Mouse (Mus musculus): Measurements from ENCODE around the gene Etl4.
"Not testable (repeated sequence)": the region's sequence is repeated elsewhere in the genome, so short reads cannot be mapped to it uniquely, and the experiment has no call there.

DNA sequence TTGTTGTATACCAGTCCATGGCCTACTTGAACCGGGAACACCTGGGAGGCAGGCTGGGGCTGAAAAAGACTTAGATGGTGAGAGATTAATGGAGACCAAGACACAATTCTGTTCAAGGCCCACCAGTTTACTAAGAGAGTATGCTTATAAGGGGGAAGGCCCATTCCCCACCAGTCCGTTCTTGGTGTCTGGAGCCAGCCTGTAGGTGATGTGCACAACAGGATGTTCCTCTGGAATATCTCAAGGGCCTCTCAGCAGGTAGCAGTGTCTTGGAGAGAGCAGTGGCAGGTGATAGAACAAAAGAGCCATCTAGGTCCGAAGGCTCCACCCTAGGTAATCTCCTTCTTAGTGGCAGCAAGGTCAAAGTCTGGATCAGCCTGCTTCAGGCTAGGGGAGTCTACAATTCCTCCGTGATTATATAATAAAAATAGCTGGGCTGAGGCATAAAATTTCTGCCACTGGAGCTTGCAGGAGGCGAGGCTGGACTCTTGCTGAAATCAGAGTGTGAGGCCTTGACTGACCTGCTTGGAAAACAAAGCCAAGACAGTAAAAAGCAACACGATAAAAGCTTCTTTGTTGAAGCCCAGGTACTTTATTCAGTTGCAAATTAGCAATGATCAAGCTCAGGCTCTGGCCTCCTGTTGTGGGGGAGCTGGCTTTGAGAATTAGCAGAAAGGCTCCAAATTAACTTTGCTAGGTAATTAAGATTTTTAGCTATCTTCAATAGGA is 267.0 kb downstream of the Etl4 start:
- not testable (repeated sequence) for TF ChIP-seq POLR2A (IDR thresholded peaks at IDR 0.05; ENCODE audit: control insufficient read depth in 1 of 2, insufficient read depth in 1 of 2, low read depth in 1 of 2, low read length in 2 of 2, poor library complexity in 1 of 2); GATA1 (IDR thresholded peaks at IDR 0.05; ENCODE audit: low read depth, low read length); CTCF (IDR thresholded peaks at IDR 0.05 in 2 of 3, conservative IDR thresholded peaks at IDR 0.05 in 1 of 3; ENCODE audit: control insufficient read depth in 1 of 3, insufficient read depth in 1 of 3, low read depth in 2 of 3, low read length in 3 of 3, poor library complexity in 1 of 3, severe bottlenecking in 1 of 3); ZKSCAN1 (IDR thresholded peaks at IDR 0.05; ENCODE audit: low read depth, low read length); MAX (IDR thresholded peaks at IDR 0.05; ENCODE audit: low read length); USF1 (IDR thresholded peaks at IDR 0.05; ENCODE audit: low read depth, low read length); JUND (IDR thresholded peaks at IDR 0.05; ENCODE audit: low read depth, low read length); EP300 (IDR thresholded peaks at IDR 0.05; ENCODE audit: low read depth in 1 of 2, low read length in 2 of 2); KAT2A (conservative IDR thresholded peaks at IDR 0.05; ENCODE audit: low read depth, low read length)
